Mouse (Mus musculus) splenic B cell, adult 2 months (primary cell): ENCODE measurements around the gene Tenm4.

Experiments used
- DNase-seq: peaks from one replicate; pipeline ENCODE4 v3.0.0-alpha.2; 2011; ENCODE audit warnings: low read depth, low spot score
- H3K27me3 ChIP-seq: 2 replicates; pipeline ENCODE4 v1.6.1; 2012; ENCODE audit warnings: mild to moderate bottlenecking, low read length, moderate library complexity, mixed read lengths; ENCODE audit not compliant: control insufficient read depth, poor library complexity, insufficient read depth, severe bottlenecking
- H3K36me3 ChIP-seq: 2 replicates; pipeline ENCODE4 v1.6.1; 2012; ENCODE audit warnings: mild to moderate bottlenecking, low read length, moderate library complexity, mixed read lengths; ENCODE audit not compliant: control insufficient read depth, poor library complexity, insufficient read depth, severe bottlenecking

The Tenm4 gene

GRCm38 (mm10) chr7:96500108-96500507, 329.1 kb downstream of the Tenm4 start:
- DNase-seq = no peak
- H3K27me3 ChIP-seq = no peaks in the 10 kb centered on the region

GRCm38 (mm10) chr7:96500797-96501196, 329.8 kb downstream of the Tenm4 start:
- Histone ChIP-seq H3K36me3 (no peaks in the 10 kb centered on the region), H3K27me3 (no peaks in the 10 kb centered on the region)
- DNase-seq = no peak

More at GRCm38 (mm10) chr7:96500108-96500507, 329.1 kb downstream of the Tenm4 start:
- no peaks in the 10 kb centered on the region for H3K36me3 ChIP-seq

GRCm38 (mm10) chr7:96502321-96502973, 331.4 kb downstream of the Tenm4 start:
- no peak for DNase-seq
- no peaks in the 10 kb centered on the region for H3K27me3 ChIP-seq
- no peaks in the 10 kb centered on the region for H3K36me3 ChIP-seq

- no peaks in the 10 kb centered on the region for H3K36me3 ChIP-seq
- DNase-seq = no peak
- no peaks in the 10 kb centered on the region for H3K27me3 ChIP-seq
Measured at GRCm38 (mm10) chr7:96505538-96505937, 334.5 kb downstream of the Tenm4 start.

- no peaks in the 10 kb centered on the region for H3K27me3 ChIP-seq
- DNase-seq = no peak
- H3K36me3 ChIP-seq = no peaks in the 10 kb centered on the region
Measured at GRCm38 (mm10) chr7:96507046-96507445, 336.0 kb downstream of the Tenm4 start.

GRCm38 (mm10) chr7:96510396-96510795, 339.4 kb downstream of the Tenm4 start:
- Histone ChIP-seq H3K27me3 (no peaks in the 10 kb centered on the region), H3K36me3 (no peaks in the 10 kb centered on the region)
- no peak for DNase-seq

GRCm38 (mm10) chr7:96511018-96511609, 340.1 kb downstream of the Tenm4 start:
- no peak for DNase-seq
- Histone ChIP-seq H3K27me3 (no peaks in the 10 kb centered on the region), H3K36me3 (no peaks in the 10 kb centered on the region)

GRCm38 (mm10) chr7:96511953-96512511, 341.0 kb downstream of the Tenm4 start:
- Histone ChIP-seq H3K36me3 (no peaks in the 10 kb centered on the region), H3K27me3 (no peaks in the 10 kb centered on the region)
- no peak for DNase-seq

GRCm38 (mm10) chr7:96519216-96519615, 348.2 kb downstream of the Tenm4 start:
- DNase-seq = peak; percentile 66
- no peaks in the 10 kb centered on the region for H3K36me3 ChIP-seq

GRCm38 (mm10) chr7:96521956-96522355, 350.9 kb downstream of the Tenm4 start:
- H3K27me3 ChIP-seq = no peaks in the 10 kb centered on the region
- no peak for DNase-seq
- no peaks in the 10 kb centered on the region; the same call in 1 of the 2 replicates for H3K36me3 ChIP-seq

More at GRCm38 (mm10) chr7:96519216-96519615, 348.2 kb downstream of the Tenm4 start:
- no peaks in the 10 kb centered on the region for H3K27me3 ChIP-seq

- no peak for DNase-seq
- Histone ChIP-seq H3K36me3 (no peaks in the 10 kb centered on the region; the same call in 1 of the 2 replicates), H3K27me3 (no peaks in the 10 kb centered on the region)
Measured at GRCm38 (mm10) chr7:96523673-96524072, 352.6 kb downstream of the Tenm4 start.

- Histone ChIP-seq H3K27me3 (no peaks in the 10 kb centered on the region), H3K36me3 (no peaks in the 10 kb centered on the region; the same call in 1 of the 2 replicates)
- no peak for DNase-seq
Measured at GRCm38 (mm10) chr7:96524486-96525205, 353.6 kb downstream of the Tenm4 start.

GRCm38 (mm10) chr7:96525344-96525743, 354.3 kb downstream of the Tenm4 start:
- DNase-seq = no peak
- H3K36me3 ChIP-seq = no peaks in the 10 kb centered on the region; the same call in 1 of the 2 replicates
- H3K27me3 ChIP-seq = no peaks in the 10 kb centered on the region

GRCm38 (mm10) chr7:96530571-96531426, 359.8 kb downstream of the Tenm4 start:
- H3K27me3 ChIP-seq = no peaks in the 10 kb centered on the region
- H3K36me3 ChIP-seq = no peaks in the 10 kb centered on the region
- DNase-seq = no peak
